In genomic region chr2:119289014-119289416, GRCm38 (mm10) we compare ENCODE assay signal across 9 mouse cellular contexts. TPM values are rescaled to one million over a fixed set of nuclear protein-coding genes. Genes with fewer than 3 reads are reported as not detected.
DNase-seq lines count a peak whose midpoint lies in the region; ATAC-seq and TF ChIP-seq lines count a peak whose summit lies in the region.
"Had no signal": no experiment of that assay in that cellular context is flagged by ENCODE, and none has a peak within 500 bp of the region (broad histone marks: within the 10 kb centered on the region; RNA-seq: fewer than 3 reads in every experiment).

No protein-coding gene starts in this region.

- peak overlapping the region; percentile 92 for H3K4me3 ChIP-seq in ES-Bruce4 (ENCODE audit: low read depth, low read length)
- H3K4me3 ChIP-seq in forebrain, embryonic 15.5 days, result peak overlapping the region; percentile 76
- peak overlapping the region; percentile 82 for H3K4me3 ChIP-seq in limb, embryonic 14.5 days (replicated peaks; ENCODE audit: low read length)

- H3K9ac ChIP-seq in ES-Bruce4 (ENCODE audit: low read depth, poor library complexity, severe bottlenecking), result peak overlapping the region; percentile 83
- H3K9ac ChIP-seq in forebrain, embryonic 15.5 days (replicated peaks), result peak overlapping the region; percentile 70
- peak overlapping the region; percentile 78 for H3K9ac ChIP-seq in limb, embryonic 14.5 days (ENCODE audit: low read depth, low read length, severe bottlenecking)

- no peak overlapping the region for H3K27ac ChIP-seq in ES-Bruce4 (ENCODE audit: insufficient read depth, low read length)
- peak overlapping the region; percentile 58 for H3K27ac ChIP-seq in forebrain, embryonic 15.5 days (replicated peaks)
- peak overlapping the region; percentile 48; the same call in 1 of the 2 replicates for H3K27ac ChIP-seq in limb, embryonic 14.5 days (replicated peaks; ENCODE audit: low read depth, low read length)

- WGBS in forebrain, embryonic 15.5 days, result 1% methylated on average over 11 of the region's 11 CpGs
- WGBS in limb, embryonic 14.5 days, result 3% methylated on average over 11 of the region's 11 CpGs

- H3K4me2 ChIP-seq in forebrain, embryonic 15.5 days (replicated peaks), result peak overlapping the region; percentile 73
- peak overlapping the region; percentile 83 for H3K4me2 ChIP-seq in limb, embryonic 14.5 days (replicated peaks; ENCODE audit: low read depth, low read length, severe bottlenecking)

- H3K4me1 ChIP-seq in ES-Bruce4 (ENCODE audit: control insufficient read depth, insufficient read depth, low read length), result no peaks in the 10 kb centered on the region
- peaks cover 21% of the 10 kb centered on the region for H3K4me1 ChIP-seq in forebrain, embryonic 15.5 days
- H3K4me1 ChIP-seq in limb, embryonic 14.5 days (ENCODE audit: control insufficient read depth, insufficient read depth, low read length), result peaks cover 5% of the 10 kb centered on the region; the same call in 1 of the 2 replicates

- no peak for ATAC-seq in forebrain, embryonic 15.5 days (replicated peaks)
- no peak; the same call in 1 of the 2 replicates for ATAC-seq in limb, embryonic 14.5 days (ENCODE audit: low FRiP score, low read depth)

- TF ChIP-seq POLR2A in ES-Bruce4 (IDR thresholded peaks at IDR 0.05; ENCODE audit: insufficient read depth, low read length), result no peak
- TF ChIP-seq POLR2A in limb, embryonic 14.5 days (IDR thresholded peaks at IDR 0.05; ENCODE audit: borderline replicate concordance, extremely low read depth, insufficient read depth, insufficient read length), result no peak

- TF ChIP-seq EP300 in ES-Bruce4 (IDR thresholded peaks at IDR 0.05; ENCODE audit: insufficient read depth, low read depth, low read length), result no peak

- H3K36me3 ChIP-seq in ES-Bruce4 (ENCODE audit: control insufficient read depth, insufficient read depth, low read length, poor library complexity, severe bottlenecking), result 0 out of 2 replicates have a peak, but pooled peaks cover 8% of the 10 kb centered on the region
- H3K36me3 ChIP-seq in forebrain, embryonic 15.5 days, result peaks cover 26% of the 10 kb centered on the region
- H3K36me3 ChIP-seq in limb, embryonic 14.5 days (ENCODE audit: control insufficient read depth, insufficient read depth, low read length), result peaks cover 40% of the 10 kb centered on the region

- no peak for TF ChIP-seq CTCF in ES-Bruce4 (IDR thresholded peaks at IDR 0.05; ENCODE audit: low read depth, low read length)

- peak; percentile 15 for DNase-seq in embryo, embryonic 10.5 days (ENCODE audit: low spot score)
- no peak for DNase-seq in embryo, embryonic 10 days (ENCODE audit: low spot score)
- no peak for DNase-seq in limb, embryonic 14.5 days (ENCODE audit: low spot score)
- DNase-seq in natural killer cell, adult 2 months (ENCODE audit: low spot score in 2 of 2), result peak; percentile 30 to 52
- no peak for DNase-seq in adrenal gland, postnatal 10 days
- no peak for DNase-seq in right cerebral cortex, adult 18-20 months

- H3K9me3 ChIP-seq in ES-Bruce4 (replicated peaks; ENCODE audit: control insufficient read depth, insufficient read depth, low read length, poor library complexity, severe bottlenecking), result no peaks in the 10 kb centered on the region
- H3K9me3 ChIP-seq in forebrain, embryonic 15.5 days, result no peaks in the 10 kb centered on the region
- no peaks in the 10 kb centered on the region for H3K9me3 ChIP-seq in limb, embryonic 14.5 days (ENCODE audit: control insufficient read depth, low read length)

- H3K27me3 ChIP-seq in ES-Bruce4 (ENCODE audit: control insufficient read depth, insufficient read depth, low read length, poor library complexity, severe bottlenecking), result no peaks in the 10 kb centered on the region
- H3K27me3 ChIP-seq in forebrain, embryonic 15.5 days, result no peaks in the 10 kb centered on the region
- H3K27me3 ChIP-seq in limb, embryonic 14.5 days (ENCODE audit: control insufficient read depth, insufficient read depth, low read length), result no peaks in the 10 kb centered on the region

RNA-seq across cellular contexts. Expression of gene Vps18, which starts 0.5 kb away (rescaled TPM):
- 11.7 and 12.8 TPM in 2 replicates for polyA plus RNA-seq in ES-Bruce4 (2011; ENCODE audit: insufficient read depth, insufficient read length, low read depth, missing spikeins)
- 30.2 and 31.1 TPM in 2 replicates for polyA plus RNA-seq in forebrain, embryonic 15.5 days (2015; fragmentation: Nextera tagmentation; extraction: Ambion mirVana)
- polyA plus RNA-seq in limb, embryonic 14.5 days (2012; rRNA removed), result 17.0 and 19.2 TPM in 2 replicates
- 14.8 and 16.6 TPM in 2 replicates for polyA plus RNA-seq in limb, embryonic 14.5 days (2014; fragmentation: Nextera tagmentation; extraction: Ambion mirVana)
- total RNA-seq in adrenal gland, postnatal 10 days (2021), result 10 to 100 TPM; 16.0 to 17.7 TPM

RNA-seq across cellular contexts. Expression of gene Rhov, which starts 17.9 kb away (rescaled TPM):
- 0.36 and 0.78 TPM in 2 replicates for polyA plus RNA-seq in ES-Bruce4 (2011; ENCODE audit: insufficient read depth, insufficient read length, low read depth, missing spikeins)
- 19.6 and 24.0 TPM in 2 replicates for polyA plus RNA-seq in forebrain, embryonic 15.5 days (2015; fragmentation: Nextera tagmentation; extraction: Ambion mirVana)
- polyA plus RNA-seq in limb, embryonic 14.5 days (2012; rRNA removed), result 4.5 and 6.8 TPM in 2 replicates
- 14.7 and 15.1 TPM in 2 replicates for polyA plus RNA-seq in limb, embryonic 14.5 days (2014; fragmentation: Nextera tagmentation; extraction: Ambion mirVana)
- under 1 TPM; 0.27 to 0.36 TPM for total RNA-seq in adrenal gland, postnatal 10 days (2021)
- total RNA-seq: heart, postnatal 36 days had no signal

RNA-seq across cellular contexts. Expression of gene Dll4, which starts 36.6 kb away (rescaled TPM):
- polyA plus RNA-seq in ES-Bruce4 (2011; ENCODE audit: insufficient read depth, insufficient read length, low read depth, missing spikeins), result 0.18 TPM in 1 of 2 replicates, not detected in the other
- polyA plus RNA-seq in forebrain, embryonic 15.5 days (2015; fragmentation: Nextera tagmentation; extraction: Ambion mirVana), result 4.0 and 4.1 TPM in 2 replicates
- polyA plus RNA-seq in limb, embryonic 14.5 days (2012; rRNA removed), result 8.7 and 9.0 TPM in 2 replicates
- 5.1 and 6.2 TPM in 2 replicates for polyA plus RNA-seq in limb, embryonic 14.5 days (2014; fragmentation: Nextera tagmentation; extraction: Ambion mirVana)
- total RNA-seq in adrenal gland, postnatal 10 days (2021), result 10 to 100 TPM; 16.4 to 18.4 TPM

RNA-seq across cellular contexts. Expression of gene Spint1, which starts 51.9 kb away (rescaled TPM):
- 57.3 and 71.4 TPM in 2 replicates for polyA plus RNA-seq in ES-Bruce4 (2011; ENCODE audit: insufficient read depth, insufficient read length, low read depth, missing spikeins)
- 0.31 and 0.56 TPM in 2 replicates for polyA plus RNA-seq in forebrain, embryonic 15.5 days (2015; fragmentation: Nextera tagmentation; extraction: Ambion mirVana)
- polyA plus RNA-seq in limb, embryonic 14.5 days (2012; rRNA removed), result 9.2 and 11.6 TPM in 2 replicates
- polyA plus RNA-seq in limb, embryonic 14.5 days (2014; fragmentation: Nextera tagmentation; extraction: Ambion mirVana), result 18.2 and 19.5 TPM in 2 replicates
- total RNA-seq in adrenal gland, postnatal 10 days (2021), result 1 to 10 TPM; 4.2 to 4.7 TPM
- total RNA-seq: heart, postnatal 36 days had no signal

RNA-seq across cellular contexts. Expression of gene Ppp1r14d, which starts 59.3 kb away (rescaled TPM):
- not detected in 2 replicates for polyA plus RNA-seq in ES-Bruce4 (2011; ENCODE audit: insufficient read depth, insufficient read length, low read depth, missing spikeins)
- not detected in 2 replicates for polyA plus RNA-seq in forebrain, embryonic 15.5 days (2015; fragmentation: Nextera tagmentation; extraction: Ambion mirVana)
- not detected in 2 replicates for polyA plus RNA-seq in limb, embryonic 14.5 days (2012; rRNA removed)
- polyA plus RNA-seq in limb, embryonic 14.5 days (2014; fragmentation: Nextera tagmentation; extraction: Ambion mirVana), result not detected in 2 replicates
- total RNA-seq in adrenal gland, postnatal 10 days (2021), result not detected
- total RNA-seq: heart, postnatal 36 days had no signal

Comparison
In these comparisons a context has a peak if more than half of its experiments do, and no peak if none do; other contexts are left out.
1. DNase-seq: peak in embryo, embryonic 10.5 days (single experiment) and natural killer cell, adult 2 months (2 of 2); none in embryo, embryonic 10 days (single experiment), limb, embryonic 14.5 days (single experiment), adrenal gland, postnatal 10 days (single experiment) and right cerebral cortex, adult 18-20 months (single experiment).
2. Peak in every context shown above with its lines, with median percentiles within 50 percentile points of each other: H3K4me3 ChIP-seq and H3K9ac ChIP-seq.